Mouse (Mus musculus) v-Abl transformed pro-B cells (cell line): Measurements from ENCODE around the gene Nck1.

Experiments
- in situ Hi-C, 2 experiments: fragments of 400-800 bp; cut with MboI; formaldehyde crosslinking; loops; one replicate each; pipeline ENCODE4 v1.15.1; 2025; ENCODE audit not compliant: unreplicated experiment in 2 of 2

Nck1 gene

DNA sequence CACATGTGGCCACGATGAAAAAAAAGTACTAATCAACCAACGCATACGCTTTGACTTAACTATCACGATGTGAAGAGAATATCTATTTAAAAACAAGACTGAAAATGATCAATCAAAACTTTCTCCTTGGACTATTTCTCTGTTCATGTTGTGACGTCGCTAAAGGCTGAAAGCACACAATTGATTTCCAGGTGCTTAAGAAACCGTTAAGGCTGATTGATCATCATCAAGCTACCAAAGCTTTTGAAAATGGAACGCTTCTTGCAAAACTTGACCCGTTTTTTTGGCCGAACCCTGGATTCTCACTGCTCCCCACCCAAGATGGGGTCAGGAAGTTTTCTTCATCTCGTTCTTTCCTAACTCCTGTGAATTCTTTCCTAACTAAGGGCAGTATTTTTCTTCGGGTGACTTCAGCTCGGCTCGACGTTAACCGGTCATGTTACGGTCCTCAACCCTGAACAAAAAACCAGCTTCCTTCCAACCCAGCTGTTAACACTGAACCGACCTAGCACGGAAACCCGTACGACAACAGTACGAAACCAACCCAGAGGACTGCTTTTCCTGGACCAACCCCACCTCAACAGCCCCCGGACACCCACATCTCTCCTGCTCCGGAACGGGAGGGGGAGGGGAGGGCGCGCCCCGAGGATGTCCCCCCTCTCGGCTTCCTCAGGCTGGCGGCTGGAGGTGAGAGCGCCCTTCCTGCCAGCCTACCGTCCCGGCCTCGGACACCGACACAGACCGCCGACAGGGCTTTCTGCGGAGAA lies 803 bp downstream of the Nck1 start:
- in situ Hi-C loops: loop anchor here (5.0 to 25.0 kb wide), 6 partner anchors 97 to 983 kb away; partner anchors contain the start of genes Msl2 (in 2 of the 2) and Armc8 (in 1 of the 2)

DNA sequence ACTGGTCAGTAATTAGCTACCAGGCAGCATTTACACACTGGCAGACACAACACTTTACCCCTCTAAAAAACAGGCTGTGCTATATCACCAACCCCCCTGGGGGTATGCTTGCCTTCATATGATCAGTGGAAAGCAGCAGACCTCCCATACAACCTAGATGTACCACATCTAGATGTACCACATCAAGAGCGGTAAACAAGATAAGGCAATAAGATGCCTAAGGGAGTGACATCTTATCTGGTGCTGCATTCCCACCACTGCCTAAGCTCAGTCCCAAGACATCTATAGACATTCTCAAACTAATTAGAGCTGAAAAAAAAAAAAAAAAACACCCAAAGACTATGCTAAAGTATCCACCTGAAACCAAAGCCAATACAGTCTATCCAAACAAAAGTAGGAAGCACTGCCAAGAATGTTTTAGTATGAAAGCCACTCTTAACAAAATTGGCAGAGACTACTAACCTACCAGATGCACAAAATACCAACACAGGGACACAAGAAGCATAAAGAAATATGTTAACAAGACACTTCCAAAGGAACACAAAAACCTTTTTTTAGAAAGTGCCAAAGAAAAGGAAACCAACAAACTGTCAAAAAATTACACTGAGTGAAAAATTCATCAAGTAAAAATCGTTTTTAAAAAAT lies 10.2 kb downstream of the Nck1 start:
- in situ Hi-C loops: loop anchor here in 1 of 2 experiments (25.0 kb wide), 1 partner anchor 973 kb away; the partner anchor contains the start of gene Armc8

DNA sequence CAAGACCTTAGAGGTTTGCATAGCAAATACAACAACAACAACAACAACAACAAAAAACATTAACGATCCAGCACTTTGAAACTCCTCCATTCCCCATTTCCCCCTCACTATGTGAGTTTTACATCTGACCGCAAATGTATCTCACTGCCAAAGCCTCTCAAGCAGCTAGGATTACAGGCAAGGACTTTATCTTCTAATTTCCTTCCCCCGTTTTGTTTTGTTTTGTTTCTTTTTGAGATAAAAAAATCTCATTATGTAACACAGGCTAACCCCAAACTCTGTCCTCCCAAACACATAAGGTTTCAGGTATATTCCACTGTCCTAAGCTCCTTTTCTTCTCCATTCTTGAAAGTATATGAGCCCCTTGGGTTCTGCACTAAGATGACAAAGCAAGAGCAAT lies 11.2 kb downstream of the Nck1 start:
- in situ Hi-C loops: loop anchor here in 1 of 2 experiments (25.0 kb wide), 1 partner anchor 972 kb away; the partner anchor contains the start of gene Armc8

DNA sequence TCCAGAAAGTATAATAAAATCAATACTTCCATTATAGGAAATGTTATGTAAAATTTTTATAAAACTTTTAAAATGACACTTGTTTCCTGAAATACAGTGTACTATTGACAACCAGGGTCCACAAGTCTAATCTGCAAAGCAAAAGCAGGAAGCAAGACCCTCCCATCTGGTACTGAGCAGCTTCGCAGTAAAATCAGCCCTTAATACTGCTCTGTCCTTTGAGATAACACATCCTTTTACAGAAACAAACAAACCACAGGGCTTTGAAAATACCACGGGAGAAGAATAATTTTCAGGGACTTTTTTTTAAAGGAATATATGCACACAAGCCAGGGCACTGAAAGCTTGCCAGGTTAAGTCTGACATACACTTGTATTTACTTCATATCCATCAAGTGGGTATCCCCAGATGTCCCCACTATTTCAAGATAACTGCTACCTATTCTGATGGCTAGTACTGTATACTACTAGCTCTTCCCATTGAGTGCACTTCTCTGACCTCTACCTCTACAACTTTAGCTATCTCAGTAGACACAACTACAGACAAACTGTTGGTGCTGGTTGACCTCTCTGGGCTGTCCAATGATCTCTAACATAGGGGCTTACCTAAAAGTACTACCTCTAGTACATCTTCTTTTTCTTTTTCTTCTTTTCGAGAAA lies 13.0 kb downstream of the Nck1 start:
- in situ Hi-C loops: loop anchor here in 1 of 2 experiments (25.0 kb wide), 1 partner anchor 971 kb away; the partner anchor contains the start of gene Armc8

DNA sequence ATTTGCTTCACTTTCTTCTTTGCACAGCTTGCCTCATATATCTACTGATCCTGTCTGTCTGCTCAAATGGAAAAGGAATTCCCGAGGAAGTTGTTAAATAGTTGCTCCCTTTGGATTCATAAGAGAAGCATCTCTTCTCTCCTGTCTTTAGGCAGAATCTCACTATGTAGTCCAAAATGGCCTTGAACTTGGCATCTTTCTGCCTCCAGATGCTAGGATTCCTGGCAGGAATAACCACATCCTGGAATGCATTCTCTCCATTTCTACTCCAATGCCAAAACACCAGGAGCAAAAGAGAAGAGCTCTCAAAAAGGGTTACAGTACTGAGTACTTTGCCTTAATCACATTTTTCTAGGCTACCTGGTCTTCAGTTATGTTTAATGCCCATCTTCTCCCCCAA lies 14.6 kb downstream of the Nck1 start:
- in situ Hi-C loops: loop anchor here in 1 of 2 experiments (25.0 kb wide), 1 partner anchor 969 kb away; the partner anchor contains the start of gene Armc8

DNA sequence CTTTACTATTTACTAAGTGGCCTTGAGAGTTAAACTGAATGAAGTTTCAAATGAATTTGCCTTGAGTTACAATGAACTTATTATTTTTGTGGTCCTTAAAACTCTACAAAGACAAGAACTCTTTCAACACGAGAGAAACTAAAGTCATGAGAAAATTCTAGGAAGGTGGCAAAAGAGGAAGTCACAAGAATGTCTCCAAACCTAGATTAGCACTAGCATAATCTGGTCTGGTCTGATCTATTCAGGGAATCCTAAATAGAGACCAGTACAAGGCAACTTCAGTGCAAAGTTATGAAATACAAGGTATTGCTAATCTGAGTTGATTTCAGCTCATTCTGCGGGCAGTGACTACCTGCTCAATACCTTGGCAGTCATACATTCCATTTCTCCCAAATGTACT lies 20.7 kb downstream of the Nck1 start:
- in situ Hi-C loops: loop anchor here (10.0 to 25.0 kb wide), 2 partner anchors 630 to 963 kb away; partner anchors contain the start of gene Armc8 (in 1 of the 2)

DNA sequence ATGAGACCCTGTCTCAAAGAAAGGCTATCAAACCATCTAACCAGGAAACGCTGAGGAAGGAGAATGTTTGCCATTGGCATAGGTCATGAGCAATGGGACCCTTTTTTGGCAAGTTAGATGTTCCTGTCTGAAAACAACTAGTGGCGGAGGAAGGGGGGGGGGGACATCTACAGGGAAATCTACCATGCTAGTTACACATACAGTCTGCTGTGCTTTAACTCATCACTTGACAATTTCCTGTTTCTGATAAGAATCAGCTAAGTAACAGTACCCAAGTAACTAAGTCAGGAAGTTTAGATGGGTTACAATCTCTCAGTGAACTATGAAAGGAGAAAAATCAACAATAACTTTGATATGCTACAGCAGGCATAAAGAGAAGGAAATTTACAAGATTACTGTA lies 23.9 kb downstream of the Nck1 start:
- in situ Hi-C loops: loop anchor here in 1 of 2 experiments (5.0 to 10.0 kb wide), 2 partner anchors 480 to 633 kb away; no protein-coding TSS in a partner anchor

DNA sequence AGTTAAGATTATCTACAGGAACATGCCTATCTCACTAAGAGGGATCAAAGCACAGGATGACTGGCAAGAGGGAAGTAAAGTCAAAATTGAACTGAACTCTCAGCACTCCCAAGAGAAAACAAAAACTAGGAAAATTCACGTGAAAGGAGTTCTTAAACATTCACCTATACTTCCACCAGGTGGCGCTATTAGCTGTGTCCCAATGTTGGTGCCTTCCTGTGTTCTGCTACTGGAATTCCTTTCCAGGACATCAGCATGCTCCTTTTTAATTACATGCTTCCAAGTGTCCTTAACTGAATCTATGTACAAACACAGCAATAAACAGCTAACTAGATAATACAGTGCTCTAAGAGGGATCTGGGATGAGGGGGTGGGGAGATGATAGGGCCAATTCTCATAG lies 25.3 kb downstream of the Nck1 start:
- in situ Hi-C loops: loop anchor here in 1 of 2 experiments (5.0 to 10.0 kb wide), 2 partner anchors 482 to 634 kb away; no protein-coding TSS in a partner anchor

DNA sequence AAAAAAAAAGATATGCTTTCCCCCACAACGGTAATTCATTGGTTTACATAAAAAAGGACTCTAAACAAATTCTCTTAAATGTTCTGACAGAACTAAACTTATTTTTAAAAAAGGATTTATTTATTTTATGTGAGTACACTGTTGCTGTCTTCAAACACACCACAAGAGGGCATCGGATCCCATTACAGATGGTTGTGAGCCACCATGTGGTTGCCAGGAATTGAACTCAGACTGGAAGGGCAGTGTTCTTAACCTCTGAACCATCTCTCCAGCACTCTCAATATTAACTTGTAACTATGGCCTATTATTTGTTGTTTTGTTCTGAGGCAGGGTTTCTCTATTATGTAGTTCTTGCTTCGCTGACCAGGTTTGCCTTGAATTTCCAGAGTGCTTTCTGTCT lies 25.9 kb downstream of the Nck1 start:
- in situ Hi-C loops: loop anchor here in 1 of 2 experiments (5.0 to 10.0 kb wide), 2 partner anchors 482 to 635 kb away; no protein-coding TSS in a partner anchor

DNA sequence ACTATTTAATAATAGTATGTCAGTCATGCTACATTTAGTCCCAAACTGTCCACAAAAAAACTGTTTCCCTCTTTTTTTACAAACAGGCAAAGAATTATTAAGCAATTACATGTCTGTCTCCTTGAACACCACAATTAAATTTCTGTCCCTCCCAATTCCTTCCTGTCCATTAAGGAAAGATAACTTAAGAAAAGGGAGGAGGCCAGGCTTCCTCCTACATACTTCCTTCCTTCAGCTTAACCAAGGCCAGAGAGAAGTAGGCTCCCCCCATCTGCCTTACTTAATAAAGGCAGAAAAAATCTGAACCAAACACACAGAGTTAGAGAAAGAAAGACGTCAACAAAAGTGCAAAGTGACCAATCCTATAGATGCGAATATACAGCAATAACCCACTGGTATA lies 38.4 kb downstream of the Nck1 start:
- in situ Hi-C loops: no loop called here

DNA sequence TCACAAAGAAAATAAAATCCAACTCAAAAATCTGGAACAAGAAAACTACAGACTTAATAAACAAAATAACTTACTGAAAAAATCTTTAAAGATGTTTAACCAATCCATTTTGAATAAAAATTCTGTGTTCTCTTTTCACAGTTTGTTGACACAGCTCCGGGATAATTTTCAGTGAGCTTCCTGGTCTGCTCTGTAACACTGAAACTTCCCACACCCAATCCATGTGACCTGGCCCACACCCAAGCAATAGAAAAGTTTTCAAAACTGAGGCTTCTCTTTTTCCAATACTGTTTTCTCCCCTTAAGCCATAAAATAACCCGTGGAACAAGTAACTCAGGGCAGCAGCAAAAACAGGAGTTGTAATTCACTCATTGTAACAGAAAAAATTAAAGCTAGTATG lies 39.3 kb downstream of the Nck1 start:
- in situ Hi-C loops: no loop called here

DNA sequence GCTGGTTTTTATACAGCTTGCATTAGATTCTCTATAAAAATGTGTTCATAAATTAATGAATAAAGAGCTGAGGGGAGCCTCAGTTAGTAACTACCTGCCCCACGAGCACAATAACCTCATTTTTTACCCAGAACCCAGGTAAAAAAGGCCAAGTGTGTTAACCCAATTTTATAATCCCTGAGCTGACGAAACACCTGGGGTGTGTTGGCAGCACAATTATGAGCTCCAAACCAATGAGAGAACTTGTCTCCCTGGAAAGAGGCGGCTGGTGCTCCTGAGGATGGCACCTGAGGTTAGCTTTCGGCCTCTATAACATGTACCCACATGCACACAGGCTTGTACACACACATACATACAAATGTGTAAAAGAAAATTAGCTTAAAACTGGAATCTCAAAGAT lies 40.4 kb downstream of the Nck1 start:
- in situ Hi-C loops: no loop called here

DNA sequence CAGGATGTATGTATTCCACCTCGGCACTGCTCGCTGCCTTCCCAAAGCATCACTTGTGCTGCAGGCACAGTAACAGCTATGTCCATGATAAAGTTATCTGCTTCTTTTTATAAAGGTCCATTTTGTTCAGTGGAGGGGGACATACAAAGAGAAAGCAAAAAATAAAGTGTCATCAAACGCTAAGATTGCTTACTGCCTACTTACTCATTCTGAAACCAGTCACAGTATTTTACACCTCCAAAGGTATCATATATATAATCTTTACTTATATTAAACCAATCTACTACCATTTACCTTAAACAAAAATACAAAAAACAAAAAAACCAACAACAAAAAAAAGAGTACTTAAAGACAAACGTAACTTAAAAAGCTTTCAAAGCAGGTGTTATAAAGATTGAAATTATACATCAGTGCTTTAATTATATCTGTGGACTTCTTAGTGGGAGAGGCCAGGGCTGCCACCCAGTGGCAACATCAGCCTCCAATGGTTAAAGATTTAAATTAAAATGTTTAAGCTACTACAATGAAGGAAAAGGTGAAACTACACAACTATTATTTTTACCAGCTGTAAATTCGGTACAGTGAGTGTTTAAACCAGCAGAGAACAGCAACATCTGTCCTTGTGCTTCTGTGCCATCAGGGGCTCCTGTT lies 52.2 kb downstream of the Nck1 start:
- in situ Hi-C loops: no loop called here

DNA sequence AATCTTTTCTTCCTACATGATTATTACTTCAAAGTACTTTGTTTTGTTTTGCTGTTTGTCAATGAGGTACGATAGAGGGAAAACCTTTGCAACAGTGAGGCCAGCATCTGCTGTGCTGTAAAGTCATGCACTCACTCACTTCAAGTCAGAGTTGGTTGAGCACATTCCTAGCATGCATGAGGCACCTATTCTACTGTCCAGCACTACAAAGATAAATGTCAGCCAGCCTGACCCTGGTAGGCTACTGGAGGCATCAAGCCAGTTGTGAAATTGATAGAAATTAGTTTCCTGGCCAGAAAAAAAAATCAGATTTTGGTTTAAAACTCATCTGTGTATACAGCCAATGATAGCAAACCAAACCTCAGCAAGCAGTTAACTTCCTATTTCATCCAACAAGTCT lies 54.5 kb downstream of the Nck1 start:
- in situ Hi-C loops: no loop called here

DNA sequence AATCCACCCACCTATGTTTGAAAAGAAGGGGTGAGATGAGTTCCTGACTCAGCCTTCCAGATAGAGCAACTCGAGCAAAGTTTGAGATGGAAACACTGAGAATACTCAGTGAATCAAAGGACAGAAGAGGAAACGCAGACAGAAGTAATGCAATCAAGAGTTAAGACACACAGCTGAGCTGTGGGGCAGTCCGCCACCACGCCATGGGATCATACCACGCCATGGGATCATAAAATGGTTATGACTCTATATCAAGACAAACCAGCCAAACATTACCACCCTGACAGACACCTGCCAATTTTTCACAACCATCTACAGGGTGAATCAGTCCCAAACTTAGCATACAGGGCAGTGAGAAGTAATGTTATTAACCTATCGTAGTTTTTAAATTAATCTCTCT lies 57.0 kb downstream of the Nck1 start:
- in situ Hi-C loops: no loop called here

DNA sequence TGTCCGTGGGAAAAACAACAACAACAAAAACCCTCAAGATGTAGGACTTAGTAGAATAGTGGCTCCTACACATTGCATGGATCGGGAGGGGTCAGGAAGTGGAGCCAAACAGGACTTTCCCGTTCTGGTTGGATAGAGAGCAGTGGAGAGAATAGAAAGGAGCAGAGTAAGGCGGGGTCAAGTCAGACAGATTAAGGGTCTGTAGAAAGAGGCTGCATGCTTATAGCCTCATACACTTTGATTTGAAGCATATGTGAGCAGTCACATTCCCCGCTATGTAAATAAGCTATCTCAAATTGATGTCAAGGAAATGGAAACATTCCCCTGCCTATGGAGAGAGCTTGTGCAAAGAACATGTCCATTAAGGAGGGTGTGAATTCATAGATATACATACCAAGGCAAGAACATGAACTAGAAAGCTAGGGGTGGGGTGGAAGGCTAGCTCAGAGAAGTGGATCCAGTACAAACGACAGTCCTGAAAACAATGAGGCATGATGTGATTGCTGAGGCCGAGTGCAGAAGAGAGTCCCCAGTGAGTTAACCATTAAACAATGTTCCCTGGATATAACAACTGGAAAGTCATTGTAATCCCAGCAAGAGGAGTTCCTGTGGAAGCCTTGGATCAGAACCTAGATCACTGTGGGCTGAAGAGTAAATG lies 57.7 kb downstream of the Nck1 start:
- in situ Hi-C loops: no loop called here

DNA sequence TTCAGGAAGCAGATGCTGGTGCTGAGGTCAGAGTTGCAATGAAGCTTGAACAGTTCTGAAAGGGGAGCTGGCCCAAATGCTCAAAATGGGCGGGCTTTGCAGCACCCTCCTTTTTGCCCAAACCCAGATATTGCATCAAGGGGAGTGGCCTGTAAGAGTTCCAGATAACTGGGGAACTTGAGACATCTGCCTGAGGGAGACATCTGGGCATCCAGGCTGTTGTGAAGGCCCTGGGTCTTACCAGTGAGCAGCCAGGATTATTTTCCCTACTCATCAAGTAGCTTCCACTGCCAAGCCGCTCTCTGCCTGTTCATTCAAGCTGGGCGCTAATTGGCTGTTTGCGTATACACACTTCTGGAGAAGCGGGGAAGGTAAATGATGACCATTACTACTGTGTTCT lies 59.5 kb downstream of the Nck1 start, which contains the start of gene Il20rb:
Gene Il20rb (minus strand): TSS at position 358 of the 400 bp plus-strand sequence.
- in situ Hi-C loops: no loop called here

DNA sequence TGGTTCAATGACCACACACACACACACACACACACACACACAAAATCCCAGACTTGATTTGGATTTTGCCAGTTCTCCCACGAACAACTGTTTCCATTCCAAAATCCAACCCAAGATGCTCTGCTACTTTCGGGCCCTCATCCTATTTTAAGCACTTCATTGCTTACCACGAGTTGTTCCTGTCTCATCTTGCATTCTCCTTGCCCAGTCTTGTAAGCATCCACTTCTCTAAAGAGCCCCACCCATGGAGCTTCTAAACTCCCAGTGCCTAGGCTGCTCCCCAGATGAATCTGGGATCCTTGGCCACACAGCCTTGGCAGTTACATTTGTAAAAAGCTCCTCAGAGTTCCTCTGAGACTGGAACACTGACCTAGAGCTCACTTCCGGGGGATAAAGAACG lies 62.6 kb downstream of the Nck1 start:
- in situ Hi-C loops: no loop called here

DNA sequence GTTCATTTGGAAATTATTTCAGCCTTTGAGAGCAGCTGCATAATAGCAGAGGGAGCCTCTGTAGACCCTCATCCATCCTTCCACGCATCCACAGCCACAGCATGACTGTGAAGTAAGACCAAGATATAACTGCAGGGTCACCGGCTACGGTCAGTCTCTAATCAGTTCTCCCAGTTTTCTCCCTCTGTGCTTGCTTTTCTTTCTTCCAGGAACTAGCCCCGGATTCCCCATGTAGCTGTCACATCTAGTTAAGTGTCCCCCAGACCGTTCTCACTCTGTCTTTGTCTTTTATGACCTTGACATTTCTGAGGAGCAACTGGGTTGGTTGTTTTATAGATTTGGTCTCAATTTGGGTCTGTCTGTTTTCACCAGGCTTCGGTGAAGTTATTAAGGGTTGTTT lies 64.3 kb downstream of the Nck1 start:
- in situ Hi-C loops: no loop called here

DNA sequence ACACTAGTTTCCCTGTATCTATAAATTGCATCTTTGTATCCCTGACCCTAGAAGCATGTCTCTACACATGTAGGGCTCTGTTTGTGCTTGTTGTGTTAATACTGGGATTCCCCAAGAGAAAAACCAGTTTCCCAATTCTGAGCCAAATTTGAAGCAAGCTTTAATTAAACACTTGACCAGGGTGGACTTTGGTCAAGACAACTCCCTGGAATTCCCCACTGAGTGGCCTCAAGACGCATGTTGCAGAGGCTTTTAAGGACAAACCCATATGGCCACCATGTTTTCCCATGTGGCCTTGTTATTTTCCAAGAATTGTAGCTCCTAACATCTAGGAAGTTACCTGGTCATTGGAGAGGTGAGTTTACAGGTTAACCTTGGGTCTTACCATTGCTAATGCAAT lies 71.9 kb downstream of the Nck1 start:
- in situ Hi-C loops: no loop called here
